Mouse (Mus musculus): Measurements from ENCODE around the gene Cdkl1.

The Cdkl1 gene

DNA sequence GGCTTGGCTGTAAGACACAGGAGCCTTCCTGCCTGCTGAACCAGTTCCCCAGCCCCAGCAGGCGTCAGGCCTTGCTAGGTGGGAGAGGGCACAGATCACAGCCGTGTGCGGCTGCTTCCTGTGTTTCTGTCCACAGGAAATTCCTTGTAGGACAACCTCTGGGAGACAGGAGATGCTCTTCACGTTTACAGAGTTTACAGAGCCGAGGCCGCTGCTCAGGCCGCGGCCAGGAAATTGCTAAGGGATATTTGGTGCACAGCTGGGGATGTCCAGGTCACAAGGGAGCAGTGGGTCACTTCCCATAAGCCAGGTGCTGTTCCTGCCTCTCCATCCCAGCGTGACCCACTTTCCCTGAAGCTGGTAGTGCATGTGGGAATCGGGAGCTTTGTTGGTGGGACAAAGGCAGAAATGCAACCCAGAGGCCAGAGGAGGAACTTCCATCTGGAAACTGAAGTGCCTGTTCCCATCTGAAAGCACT, 39.2 kb downstream of the Cdkl1 start:
- no peak for DNase-seq (ENCODE audit: low spot score in 2 of 2)

DNA sequence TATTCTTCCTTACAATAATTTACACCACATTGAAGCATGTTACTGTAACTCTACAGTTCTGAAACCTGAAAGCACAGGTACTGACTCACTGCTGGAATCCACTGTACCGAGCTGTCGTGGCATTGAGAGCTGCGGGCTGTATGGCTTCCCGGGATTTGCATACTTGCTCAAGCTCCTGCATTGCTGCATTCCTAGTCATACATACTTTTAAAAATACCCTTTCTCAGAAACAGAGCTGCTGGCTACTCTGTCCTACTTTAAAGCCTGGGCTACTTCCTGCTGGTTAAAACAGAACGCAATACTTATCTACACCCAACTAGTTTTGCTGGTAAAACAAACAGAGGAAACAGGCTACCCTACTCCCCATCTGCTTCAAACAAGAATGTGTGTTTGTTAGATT, 46.9 kb downstream of the Cdkl1 start:
- no peak for DNase-seq (ENCODE audit: low spot score in 2 of 2)

GRCm38 (mm10) chr12:69741965-69742364, 49.1 kb downstream of the Cdkl1 start:
- DNase-seq (ENCODE audit: low spot score in 2 of 2), result no peak

GRCm38 (mm10) chr12:69733923-69734322, 57.1 kb downstream of the Cdkl1 start:
- DNase-seq (ENCODE audit: low spot score in 2 of 2), result no peak

GRCm38 (mm10) chr12:69733518-69733917, 57.5 kb downstream of the Cdkl1 start:
- no peak for DNase-seq (ENCODE audit: low spot score in 2 of 2)

GRCm38 (mm10) chr12:69732221-69732620, 58.8 kb downstream of the Cdkl1 start:
- no peak for DNase-seq (ENCODE audit: low spot score in 2 of 2)

DNA sequence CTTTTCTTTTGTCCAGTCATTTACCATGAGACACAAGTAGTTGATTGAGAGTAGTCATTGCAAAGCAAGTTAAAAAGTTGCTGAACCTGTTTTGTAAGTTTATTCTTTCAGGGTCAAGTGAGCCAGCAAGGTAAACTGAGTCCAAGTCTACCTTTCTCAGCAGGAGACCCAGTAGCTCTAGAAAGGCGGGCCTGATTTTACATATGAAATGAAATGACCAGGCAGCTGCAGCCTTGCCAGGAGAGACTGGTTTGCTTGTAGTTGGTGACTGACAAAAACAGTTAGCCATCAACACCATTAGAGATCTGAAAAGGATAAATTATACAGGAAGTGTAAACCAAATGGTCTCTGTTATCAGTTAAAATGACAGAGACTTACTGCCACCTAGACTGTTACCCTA, 60.8 kb downstream of the Cdkl1 start:
- DNase-seq (ENCODE audit: low spot score in 2 of 2), result no peak

DNA sequence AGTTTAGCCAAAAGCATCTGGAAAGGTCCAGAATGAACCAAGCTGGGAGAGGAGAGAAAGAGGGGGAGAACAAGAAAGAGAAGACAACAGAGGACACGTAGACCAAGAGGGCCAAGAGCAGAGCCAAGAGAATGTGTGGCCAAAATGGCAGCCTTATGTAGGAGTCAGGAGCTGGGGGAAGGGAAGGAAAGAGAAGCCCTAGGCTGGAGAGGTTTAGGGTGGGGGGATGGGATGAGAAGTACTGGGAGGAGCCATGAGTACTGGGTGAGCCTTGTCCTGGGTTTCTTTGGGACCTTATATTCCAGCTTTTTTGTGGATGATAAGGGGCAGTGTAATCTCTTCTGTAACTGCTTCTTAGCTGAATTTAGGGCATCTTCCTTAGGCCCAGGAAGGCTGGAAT, 61.8 kb downstream of the Cdkl1 start:
- DNase-seq (ENCODE audit: low spot score in 2 of 2), result no peak

DNA sequence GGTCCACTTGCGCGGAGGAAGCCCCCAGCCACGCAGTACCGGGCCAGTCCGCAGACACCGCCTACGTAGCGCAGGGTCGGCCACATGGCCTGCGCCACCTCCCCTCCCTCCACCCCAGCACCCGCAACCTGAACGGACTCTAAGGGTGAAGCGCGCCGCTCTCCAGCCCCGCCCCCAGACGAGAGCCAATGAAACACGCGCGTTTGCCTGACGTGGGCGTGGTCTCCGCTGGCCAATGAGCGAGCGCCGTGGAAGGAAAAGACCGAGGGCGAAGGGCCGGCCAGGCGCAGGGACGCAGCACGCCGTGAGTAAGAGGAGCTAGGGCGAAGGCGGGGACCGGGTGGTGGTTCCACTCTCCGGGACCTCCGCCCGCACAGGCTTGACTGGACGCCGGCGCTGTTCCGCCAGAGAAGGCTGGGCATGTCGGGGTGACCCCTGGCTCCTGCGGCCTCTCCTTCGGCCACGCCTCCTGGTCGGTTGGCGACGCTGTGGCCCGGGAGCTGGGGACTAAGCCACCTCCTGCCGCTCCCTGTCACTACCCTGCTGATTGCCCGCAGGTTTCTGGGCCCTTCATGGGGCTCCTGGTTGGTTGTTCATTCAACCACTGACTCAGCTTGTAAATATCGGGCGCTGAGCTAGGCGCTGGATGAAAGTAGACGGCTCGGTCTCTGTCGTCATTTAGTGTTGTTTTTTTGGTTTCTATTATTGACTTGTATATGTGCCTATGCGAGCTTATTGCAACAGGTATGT, 66.2 kb downstream of the Cdkl1 start, which contains the start of the genes L2hgdh and Atp5s:
Gene L2hgdh, minus strand, starts transcription at position 163 of the 750 bp plus-strand sequence.
Gene Atp5s, plus strand, starts transcription at position 240 of the 750 bp plus-strand sequence.
- DNase-seq (ENCODE audit: low spot score in 2 of 2), result peak; percentile 96 to 97

- DNase-seq (ENCODE audit: low spot score in 2 of 2), result peak in 1 of 2 experiments; percentile 17
These were observed 66.9 kb downstream of the Cdkl1 start for GRCm38 (mm10) chr12:69724018-69724710.

- no peak for DNase-seq (ENCODE audit: low spot score in 2 of 2)
These were observed 67.7 kb downstream of the Cdkl1 start for GRCm38 (mm10) chr12:69723376-69723775.

DNA sequence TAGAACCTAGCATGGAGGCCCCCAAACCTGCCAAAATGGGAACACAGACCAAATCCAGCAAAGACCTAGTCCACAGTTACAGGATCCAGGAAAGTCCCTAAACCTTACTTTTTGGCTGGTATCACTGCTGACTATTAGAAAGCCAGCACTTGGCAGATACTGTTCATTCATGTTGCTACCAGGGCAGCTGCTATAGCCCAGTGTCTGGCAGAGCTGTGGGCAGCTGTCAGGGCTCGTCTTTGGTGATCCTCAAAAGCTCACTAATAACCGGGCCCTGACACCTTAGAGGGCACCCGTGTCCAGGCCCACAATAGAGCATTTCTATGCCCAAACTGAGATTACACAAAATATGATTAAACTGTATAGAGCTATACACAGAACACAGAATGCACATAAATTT, 68.2 kb downstream of the Cdkl1 start:
- no peak for DNase-seq (ENCODE audit: low spot score in 2 of 2)

DNA sequence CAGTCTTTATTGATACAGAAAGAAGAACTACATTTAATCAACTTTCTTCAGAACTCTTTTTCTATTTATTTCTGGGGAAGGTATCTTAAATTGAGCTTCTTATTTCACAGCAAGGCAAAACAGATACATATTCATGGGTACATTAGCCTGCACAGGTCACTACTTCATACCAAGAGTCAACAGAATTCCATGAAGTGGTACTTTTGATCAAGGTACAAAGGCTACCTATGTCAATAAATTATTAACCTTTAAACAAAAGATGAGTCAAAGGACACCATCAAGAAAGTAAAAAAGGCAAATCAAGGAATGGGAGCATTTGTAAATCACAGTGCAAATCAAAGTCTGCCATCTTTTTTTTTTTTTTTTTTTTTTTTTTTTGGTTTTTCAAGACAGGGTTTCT, 77.4 kb downstream of the Cdkl1 start:
- DNase-seq (ENCODE audit: low spot score in 2 of 2), result no peak

DNA sequence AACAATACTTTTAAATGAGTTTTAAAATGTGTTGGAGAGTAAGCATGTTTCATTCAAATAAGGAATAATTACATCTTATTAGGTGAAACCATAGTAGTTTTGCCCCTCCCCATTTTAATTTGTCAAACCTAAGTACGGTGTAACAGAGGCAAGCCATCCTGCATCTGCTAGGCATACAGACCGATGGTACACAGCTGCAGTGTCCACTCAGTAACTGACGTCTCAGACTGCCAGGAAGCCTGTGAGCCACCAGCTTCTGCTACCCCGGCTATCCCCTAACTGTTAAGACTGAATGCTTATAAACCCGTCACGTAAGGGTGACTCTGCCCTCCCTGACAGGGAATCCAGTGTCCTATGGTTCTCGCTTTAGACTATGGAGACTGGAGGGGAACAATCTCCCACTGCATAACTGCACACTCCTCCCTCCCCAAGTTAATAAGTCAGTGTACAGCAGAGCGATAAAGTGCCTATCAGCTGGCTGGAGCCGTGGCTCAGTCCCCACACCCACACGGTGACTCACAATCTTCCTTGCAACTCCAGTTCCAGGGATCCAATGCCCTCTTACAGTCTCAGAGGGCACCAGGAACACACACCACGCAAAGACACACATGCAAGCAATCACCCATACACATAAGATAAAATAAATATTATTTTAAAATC, 86.1 kb downstream of the Cdkl1 start:
- no peak for DNase-seq (ENCODE audit: low spot score in 2 of 2)

DNA sequence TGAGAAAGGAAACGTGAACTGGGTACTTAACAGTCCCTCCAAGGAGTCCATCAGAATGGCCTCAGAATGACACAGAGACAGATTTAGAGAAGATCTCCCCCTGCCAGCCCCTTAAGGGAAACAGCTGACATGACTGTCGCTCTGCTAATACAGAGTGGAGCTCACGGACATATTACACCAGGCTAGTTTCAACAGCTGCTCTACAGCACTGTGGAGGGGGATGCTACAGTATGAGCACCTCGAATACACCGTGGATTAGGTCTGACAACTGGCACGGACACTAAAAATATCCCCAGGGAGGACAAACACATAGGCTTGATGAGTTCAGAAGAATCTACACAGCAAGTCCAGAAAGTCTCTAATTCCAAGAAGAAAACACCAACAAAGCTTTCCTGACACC, 92.7 kb downstream of the Cdkl1 start:
- no peak for DNase-seq (ENCODE audit: low spot score in 2 of 2)

All from right cerebral cortex, adult 2 months (tissue).